Mouse (Mus musculus) brain, embryonic 14.5 days (tissue): ENCODE data around the gene A430005L14Rik.

Experiments used
- CTCF ChIP-seq: fragments of 200-500 bp; IDR thresholded peaks from 2 replicates; pipeline ENCODE4 v1.5.1; 2012; ENCODE audit warnings: inconsistent platforms, mild to moderate bottlenecking, moderate library complexity, borderline replicate concordance; ENCODE audit not compliant: insufficient read depth, insufficient read length; ENCODE audit errors: extremely low read depth
- POLR2A ChIP-seq: fragments of 200-500 bp; IDR thresholded peaks from 2 replicates; pipeline ENCODE4 v1.6.1; 2012; ENCODE audit warnings: mild to moderate bottlenecking, inconsistent platforms, borderline replicate concordance; ENCODE audit not compliant: poor library complexity, insufficient read depth, insufficient read length, severe bottlenecking; ENCODE audit errors: extremely low read depth

- no peak for TF ChIP-seq CTCF
- no peak for TF ChIP-seq POLR2A
These were observed 5.3 kb upstream of the A430005L14Rik start for GRCm38 (mm10) chr4:153951692-153952091.
